Mouse (Mus musculus) kidney, adult 11 months (tissue): Measurements from ENCODE around the gene Syt1.
A peak's percentile ranks its signal among the peaks of the same experiment; 100 is the strongest.

Experiments
- DNase-seq: peaks from one replicate; pipeline ENCODE4 v3.0.0; 2022

The Syt1 gene

DNA sequence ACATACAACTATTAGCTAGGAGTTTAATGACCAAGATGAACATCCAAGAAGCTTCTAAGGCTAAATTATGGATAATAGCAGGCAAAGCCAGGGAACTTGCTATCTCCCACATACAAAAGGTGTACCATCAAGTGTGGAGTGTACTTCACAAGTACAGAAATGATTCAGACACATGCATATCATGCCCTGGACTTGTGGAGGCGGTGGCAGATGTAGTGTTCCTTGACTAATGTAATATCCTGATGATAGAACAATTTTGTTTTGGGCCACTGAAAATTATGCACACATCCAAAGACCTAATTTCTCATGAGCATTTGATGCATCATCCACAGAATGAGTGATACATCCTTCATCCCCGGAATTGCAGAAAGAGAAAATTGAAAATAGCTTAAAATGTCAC lies 267.0 kb downstream of the Syt1 start:
- DNase-seq = no peak

DNA sequence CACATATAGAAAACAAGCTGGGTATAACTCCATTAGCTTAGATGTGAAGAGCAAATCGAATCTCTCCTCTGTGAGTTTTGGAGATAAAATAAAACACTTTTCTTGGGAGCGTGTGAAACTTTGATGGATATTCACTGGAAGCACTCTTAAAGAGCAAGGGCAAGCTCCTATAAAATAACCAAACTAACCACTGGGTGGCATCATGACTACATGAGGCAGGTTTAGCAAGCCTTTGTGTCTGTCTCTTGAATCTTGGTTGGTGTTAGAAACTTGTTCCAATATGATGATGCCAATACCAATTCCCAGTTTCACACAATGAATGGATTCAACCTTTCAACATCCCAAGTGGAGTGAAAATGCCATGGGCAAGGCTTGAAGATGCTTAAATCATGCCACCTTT lies 276.8 kb downstream of the Syt1 start:
- DNase-seq = no peak

DNA sequence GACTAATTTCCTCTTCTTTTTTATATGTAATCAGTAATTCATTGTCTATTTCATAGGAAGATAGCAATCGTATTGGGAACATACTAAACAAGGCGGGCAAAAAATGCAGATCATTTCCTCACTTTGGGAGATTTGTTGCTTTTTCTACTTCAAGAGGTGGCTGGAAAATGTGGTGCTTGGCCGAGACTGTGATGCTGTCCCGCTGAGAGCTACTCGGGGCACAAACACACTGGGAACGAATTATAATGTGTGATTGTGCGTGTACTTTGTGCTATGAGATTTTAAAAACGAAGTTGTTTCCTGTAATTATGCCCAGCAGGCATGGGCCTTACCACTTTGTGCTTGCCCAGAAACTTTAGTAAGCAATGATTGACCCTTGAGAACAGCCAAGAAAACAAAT lies 281.8 kb downstream of the Syt1 start:
- DNase-seq = no peak

DNA sequence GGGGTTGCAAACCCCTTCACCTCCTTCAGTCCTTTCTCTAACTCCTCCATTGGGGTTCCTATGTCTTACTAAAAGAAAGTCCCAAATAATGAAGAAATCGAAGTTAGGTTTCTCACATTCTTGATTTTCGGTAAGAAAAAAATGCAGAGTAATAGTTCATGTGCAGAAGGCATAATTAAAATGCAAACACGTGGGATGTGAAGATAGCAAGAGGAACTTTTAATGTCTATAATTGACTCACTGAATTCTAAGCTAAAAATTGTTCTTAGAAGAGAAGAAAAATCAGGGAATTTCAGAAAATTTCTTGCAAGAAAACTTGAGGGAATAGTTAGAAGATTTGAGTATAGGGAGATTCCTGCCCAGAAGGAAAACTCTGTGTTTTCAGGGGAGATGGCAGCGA lies 284.4 kb downstream of the Syt1 start:
- DNase-seq = no peak

DNA sequence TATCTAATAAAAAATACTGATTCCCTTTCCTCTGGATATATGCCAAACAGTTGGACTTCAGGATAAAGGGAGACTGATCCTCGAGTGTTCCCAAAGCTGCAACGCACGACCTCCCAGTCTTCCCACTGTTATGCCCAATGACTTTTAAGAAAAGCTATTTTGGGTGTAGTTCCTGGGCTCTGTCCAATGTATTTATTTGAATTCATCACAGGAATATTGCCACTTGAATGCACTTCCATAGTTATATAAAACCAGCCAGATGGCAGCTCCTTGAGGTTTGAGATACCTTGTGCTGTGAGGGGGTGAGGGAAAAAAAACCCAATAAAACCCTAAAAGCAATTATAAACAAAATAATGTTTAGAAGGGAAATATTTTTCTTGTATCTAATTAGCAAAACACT lies 285.9 kb downstream of the Syt1 start:
- no peak for DNase-seq

DNA sequence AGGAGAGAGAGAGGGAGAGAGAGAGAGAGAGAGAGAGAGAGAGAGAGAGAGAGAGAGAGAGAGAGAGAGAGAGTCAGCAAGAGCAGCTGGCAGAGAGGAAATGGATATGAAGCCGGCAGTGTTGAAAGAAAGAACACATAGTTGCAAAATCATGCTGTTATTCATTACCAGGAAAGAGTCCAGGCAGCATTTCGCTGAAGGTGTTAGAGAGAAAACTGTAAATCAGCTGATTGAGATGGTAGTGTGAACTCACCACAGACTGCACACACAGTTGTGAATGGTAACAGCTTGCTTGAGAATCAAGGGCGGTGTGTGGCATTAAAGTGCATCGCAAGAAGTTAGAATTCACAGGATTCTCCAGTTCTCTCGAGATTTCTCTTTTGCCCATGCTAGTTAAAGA lies 300.3 kb downstream of the Syt1 start:
- DNase-seq = peak; percentile 4

DNA sequence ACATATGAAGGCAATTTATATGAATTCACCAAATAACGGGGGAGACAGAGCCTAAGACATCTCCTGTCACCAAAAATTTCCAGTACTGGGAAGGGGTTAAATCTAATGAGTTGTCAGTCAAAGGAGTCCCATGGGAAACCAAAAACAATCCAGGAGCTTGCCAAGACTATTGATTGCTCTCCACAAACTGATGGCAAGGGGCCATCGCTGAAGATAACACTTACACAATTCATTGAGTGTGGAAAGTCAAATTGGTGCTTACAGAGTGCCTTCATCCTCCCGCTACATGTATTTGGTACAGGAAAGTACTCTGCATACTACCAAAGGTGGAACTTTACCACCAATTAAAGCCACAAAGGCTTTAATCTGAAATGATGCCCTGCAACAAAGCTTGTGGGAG lies 305.1 kb downstream of the Syt1 start:
- DNase-seq = no peak

DNA sequence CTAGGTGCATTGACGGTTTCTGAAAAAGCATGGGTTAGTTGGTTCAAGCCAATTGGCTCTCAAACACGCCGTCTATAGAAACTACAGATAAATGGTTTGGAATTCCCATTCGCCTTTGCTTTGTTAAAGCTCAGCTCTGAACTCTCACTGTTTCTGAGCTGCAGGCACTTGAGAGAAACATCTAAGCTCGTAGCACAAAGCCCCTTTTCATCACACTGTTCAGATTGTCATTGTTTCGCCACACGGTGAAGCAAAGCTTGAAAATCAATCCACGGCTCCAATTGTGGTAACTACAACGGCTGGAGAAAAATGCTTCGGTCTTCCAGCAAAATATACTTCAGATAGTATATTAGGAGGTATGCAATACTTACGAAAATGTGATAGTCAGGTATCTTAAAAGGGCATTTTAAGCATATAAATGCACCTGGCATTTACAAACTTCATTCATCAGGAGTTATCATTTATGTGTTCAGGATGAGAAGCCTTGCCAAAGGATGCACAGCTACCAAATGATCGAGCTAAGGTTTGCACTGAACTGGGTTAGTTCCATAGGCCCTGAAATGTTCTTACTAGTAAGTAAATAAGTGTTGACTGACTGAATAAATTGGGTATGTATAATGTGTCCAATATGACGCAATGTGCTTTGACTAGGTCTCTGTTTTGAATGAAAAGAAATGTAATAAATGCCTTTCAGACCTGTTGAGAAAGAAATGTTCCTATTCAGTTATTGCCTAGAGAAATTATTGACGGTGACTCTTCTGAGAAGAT lies 309.2 kb downstream of the Syt1 start:
- DNase-seq = no peak

DNA sequence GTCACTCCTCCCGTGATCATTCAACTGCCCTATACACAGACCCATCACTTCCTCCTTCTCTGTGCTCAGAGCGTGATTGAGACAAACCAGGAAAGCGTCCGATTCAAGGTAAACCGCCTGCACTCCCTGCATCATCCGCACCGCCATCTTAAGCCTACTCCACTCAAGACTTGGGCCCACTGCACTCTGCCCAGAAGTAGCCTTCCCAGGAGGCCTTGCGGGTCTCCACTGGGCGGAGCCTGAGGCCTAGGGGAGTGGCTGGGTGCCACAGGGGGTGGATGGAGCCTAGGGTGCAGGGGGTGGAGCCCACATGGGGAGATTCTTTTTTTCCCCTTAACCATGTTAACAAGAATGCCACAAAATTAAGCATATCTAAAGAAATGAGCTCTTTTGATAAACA lies 310.8 kb downstream of the Syt1 start, which contains the start of gene Gm5136:
Gm5136 (minus strand) TSS at position 215 of the 400 bp plus-strand sequence.
- DNase-seq = no peak

DNA sequence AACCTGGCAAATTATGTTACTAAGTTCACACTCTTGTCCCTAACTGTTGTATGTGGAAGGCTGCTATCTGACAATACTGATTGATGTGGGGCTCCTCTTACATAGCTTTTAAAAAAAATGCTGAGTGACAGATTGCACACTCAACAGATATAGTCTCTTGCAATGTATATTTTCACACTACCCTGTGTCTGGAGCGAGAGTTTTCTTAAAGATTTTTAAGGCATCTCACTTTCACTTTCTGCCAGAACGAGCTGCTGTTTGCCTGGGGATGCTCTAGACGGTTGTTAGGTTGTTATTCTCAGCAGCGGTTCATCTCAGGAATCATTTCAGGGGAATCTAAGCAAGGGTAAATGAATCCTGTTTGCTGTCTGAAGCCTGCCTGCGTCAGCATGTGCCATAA lies 313.7 kb downstream of the Syt1 start:
- no peak for DNase-seq

DNA sequence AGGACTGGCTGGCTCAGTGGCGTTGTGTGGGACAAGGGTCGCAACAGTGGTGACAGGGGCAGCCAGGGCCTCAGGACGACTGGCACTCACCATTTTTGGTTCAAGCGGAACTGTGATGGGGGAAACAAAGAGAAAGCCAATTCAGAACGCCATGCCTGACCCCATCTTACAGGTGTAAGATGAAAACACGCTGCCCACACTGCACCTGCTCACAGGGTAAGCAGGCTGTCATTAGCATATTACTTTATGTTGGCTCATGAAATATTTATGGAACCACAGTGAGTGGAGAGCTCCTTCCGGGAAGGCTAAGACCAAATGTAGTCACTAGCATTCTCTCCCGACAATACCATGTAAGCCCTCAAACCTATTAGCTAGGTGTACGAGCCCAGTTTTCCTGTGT lies 319.8 kb downstream of the Syt1 start:
- DNase-seq = no peak

DNA sequence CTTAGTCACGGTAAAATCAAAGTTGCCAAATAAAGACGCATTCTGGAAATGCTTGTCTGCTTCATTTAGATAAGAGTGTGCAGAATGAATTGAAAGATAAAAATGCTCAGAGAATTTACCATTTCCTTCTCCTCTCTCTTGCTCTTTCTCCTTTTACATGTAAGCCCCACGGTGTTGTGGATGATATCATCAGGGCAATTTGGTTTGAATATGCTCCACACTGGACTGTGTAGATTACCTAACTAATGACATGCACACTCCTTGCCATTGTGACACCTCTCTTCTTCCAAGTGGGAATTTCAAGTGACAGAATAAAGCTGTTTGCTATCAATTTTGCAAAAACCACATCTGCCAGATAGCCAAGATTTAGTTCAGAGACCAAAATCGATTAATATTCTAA lies 324.1 kb downstream of the Syt1 start:
- no peak for DNase-seq

DNA sequence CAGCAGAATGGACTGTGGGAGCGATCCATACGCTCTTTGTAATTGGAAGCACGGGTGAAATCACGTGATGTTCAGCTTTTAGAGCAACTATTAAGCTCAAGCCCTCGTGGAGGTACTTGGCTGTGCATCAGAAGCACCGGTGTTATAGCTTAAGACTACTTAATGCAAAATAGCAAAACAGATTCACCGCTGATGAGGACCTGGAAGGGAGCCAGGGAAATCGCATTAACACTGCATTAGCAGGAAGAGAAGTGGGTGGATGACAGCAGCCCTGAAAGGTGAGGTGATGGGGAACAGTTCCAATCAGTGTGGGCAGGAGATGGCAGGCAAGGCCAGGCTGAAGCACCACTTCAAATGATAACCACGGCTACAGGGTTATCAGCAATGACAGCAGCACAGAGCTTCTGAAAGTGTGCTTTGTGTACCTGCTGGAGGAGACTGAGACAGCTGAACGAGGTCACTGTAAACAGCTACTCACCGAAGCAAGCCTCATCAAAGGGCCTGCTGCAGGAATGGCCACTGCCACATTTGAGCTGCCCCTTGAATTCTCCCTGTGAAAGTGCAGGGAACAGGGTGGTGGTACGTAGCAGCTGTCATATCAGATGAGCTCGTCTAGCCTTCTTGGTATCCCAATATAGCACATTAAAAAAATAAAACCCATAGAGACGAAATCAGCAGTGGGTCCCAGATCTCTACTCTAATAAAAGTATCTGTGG lies 330.9 kb downstream of the Syt1 start:
- no peak for DNase-seq

DNA sequence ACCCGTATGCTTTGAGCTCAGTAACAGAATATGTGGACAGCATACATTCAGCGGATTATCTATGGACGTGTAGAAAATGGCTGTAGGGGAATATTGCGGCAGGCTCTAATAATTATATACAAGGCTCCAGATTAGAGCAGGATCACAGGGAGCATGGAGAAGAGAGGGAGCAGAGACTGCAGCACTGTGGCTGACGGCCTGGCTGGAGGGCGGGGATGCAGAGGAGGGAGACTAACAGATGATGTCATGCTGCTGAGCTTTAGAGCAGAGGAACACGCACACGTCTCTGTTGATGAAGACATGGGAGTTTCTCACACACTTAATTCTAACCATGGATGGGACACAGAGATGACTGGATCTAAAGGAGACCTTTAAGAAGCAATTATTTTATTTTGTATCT lies 333.7 kb downstream of the Syt1 start:
- no peak for DNase-seq

DNA sequence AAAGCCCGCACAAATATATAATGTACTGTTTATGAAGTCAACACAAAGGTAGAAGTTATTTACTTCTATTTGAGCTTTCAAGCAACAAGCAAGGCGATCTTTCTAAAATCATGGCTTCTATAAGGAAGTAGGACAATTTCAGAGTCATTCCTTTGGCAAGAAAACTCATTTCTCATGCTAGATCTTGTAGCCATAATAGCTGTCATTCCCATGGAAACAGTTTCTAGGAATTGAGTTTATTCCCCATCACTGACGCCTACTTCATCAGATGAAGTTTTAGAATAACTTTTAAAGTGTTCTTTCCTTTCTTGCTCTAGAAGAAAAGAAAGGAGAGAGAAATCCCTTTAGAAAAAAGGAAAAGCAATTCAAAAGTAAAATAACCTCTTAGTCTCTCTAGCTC lies 341.8 kb downstream of the Syt1 start:
- no peak for DNase-seq

DNA sequence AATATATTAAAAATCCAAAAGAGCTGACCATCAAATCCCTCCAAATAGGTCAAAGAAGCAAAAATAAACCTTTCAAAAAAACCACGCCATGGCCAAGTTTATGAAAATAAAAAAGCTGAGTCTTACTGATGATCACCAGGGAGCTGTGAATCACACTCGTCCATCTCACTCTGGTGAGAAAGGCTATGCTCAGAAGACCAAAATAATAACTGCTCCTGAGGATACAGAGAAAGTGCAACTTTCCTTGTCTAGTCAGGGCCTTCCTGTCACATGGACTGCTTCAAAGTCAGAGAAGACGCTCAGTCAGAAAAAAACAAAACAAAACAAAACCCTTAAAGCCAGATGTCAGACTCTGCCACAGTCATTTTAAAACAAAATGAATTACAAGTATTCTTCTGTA lies 350.5 kb downstream of the Syt1 start:
- no peak for DNase-seq

DNA sequence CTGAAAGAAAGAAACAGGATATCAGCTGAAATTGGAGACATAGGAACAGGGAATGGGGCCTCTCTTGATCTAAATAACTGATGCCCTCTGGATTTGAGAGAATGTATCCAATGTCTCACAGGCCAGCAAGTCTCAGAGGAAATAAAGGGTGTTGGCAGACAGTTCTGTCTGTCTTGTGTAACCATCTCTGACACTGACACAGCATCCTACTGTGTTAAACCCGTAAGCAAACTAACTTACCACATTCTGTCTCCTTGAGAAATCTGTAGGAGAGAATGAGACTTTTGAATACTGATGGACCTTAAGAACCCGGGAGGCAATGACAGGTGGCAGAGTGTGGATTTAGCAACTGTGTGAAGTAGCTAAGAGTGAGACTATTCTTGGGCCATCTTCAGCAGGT lies 352.5 kb downstream of the Syt1 start:
- DNase-seq = no peak

DNA sequence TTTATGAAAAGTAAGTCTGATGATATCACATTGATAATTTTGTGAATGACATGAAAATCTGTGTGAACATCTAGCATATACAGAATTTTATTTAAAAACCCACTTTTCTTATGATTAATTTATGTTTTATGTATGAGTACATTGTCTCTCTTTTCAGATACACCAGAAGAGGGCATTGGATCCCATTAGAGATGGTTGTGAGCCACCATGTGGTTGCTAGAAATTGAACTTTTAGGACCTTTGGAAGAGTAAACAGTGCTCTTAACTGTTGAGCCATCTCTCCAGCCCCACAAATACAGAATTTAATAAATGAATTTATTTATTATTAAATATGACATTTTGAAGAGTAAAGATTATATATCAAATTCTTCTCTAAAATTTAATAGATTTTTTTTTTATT lies 353.1 kb downstream of the Syt1 start:
- DNase-seq = no peak

DNA sequence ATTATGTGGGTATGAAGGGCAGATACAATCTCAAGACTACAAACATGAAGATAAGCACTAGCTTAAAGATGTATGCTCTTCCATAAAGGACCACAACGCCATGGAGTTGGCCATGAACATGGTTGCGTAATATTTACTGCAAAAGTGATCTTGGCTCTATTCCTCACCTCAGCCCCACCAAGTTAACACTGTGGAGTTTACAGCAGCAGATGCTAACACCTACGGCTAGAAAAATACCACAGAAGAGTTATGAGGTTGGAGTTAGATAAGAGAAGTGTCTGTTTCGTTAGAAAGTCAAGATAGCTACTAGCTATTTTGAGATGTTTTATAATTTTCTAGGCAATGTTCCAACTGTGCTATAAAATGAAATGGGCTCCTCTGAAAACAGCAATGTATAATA lies 353.9 kb downstream of the Syt1 start:
- no peak for DNase-seq

DNA sequence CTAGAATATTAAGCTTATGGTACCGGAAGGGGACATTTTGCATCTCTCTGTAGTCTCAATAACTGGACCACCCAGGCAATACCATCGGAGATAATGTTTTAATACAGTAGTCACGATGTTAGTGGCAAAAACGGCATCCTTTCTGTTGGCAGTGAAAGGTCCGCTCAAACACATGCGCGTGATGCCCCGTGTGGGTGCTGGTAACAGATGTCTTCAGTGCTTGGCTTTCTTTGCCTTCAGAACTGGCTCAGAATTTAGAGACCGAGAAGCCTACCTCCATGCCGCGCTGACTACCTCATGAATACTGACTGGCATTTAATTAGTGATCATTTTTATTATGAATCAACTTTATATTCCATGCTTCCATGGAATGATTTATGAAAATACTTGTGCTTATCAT lies 355.7 kb downstream of the Syt1 start:
- DNase-seq = no peak

DNA sequence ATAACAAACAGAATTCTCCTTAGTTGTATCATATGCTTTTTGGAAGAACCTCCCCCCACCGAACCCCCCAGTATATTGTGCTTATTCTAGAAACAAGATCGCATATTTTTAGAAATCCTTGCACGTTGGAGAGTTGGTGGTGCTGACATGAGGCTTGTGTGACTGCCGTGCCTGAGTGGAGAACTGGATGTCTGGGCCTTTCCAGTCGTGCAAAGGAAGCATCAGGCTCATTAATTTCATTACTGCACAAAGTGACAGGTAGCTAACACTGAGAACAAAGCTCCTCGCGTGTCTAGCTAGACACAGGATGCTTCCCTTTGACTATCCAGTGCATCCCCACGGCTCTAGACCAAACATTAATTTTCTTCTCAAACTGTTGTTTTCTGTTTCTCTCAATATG lies 358.0 kb downstream of the Syt1 start:
- no peak for DNase-seq

DNA sequence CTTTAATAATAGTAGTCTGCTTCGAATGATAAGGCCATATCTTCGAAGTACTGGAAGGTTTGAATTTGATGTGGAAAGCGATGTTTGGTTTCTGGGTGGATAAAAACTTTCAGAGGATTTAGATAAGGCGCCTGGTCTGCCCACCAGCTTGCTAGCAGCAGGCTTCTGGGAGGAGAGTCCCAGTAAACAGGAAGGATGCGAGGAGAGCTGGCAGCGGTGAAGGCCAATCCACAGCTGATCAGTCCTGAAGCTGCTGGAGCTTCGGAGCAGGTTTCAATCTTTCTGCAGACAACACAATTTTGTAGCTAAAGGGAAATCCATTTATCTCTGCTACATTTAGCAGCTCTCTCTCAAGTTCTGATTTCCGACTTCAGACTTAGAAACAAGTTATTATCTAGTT lies 358.7 kb downstream of the Syt1 start:
- DNase-seq = no peak

DNA sequence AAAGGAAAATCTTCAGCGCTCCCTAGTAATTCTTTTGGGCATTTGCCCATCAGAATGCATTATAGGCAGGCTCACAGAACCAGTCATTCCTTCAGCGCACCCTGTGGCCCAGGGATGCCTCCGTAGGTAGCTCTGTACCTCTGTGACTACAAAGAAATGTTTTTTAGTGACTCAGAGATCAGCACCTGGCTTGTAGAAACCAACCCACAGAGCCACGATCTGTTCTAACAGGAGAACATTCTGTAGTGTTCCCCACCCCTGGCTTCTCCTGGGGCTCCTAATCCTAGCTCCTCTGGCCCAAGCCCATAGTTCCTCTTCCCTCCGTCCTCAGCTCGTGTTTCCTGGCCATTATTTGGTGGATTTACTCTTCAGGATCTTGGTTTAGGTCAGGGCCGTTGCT lies 361.6 kb downstream of the Syt1 start:
- no peak for DNase-seq

DNA sequence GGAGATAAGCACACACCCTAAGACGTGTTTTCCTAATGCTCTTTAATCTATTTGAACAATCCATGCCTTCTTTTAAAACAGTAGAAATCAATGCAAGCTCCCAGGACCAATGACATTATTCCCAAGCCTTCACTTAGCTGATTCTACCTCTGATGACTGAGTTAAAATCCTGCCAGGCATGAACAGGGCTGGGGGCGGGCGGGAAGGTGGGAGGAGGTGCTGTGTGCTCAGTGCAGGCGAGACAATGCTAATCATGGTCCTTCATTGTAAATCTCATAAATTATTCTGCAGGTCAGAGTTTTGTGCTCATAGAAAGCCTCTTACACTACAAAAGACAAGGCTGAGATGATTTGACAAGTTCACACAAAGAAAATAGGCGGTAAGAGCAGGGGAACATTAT lies 366.9 kb downstream of the Syt1 start:
- DNase-seq = no peak

DNA sequence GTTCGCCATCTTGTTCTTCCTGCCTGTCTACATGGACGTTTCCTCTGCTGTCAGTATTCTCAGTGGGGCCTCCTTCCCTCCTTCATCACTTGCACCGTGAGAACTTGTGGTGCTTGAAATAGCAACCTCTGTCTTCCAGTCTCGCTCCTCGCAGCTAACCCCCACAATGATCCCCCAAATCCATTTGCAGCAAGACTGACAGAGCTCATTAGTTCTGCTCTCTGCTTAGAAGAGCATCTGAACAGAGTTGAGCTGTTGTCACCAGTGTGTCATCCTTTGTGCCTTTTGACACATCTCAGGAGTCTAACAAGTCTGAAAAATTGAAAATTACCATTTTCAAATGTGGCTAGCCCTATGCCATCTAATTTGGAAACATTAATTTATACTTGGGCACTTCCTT lies 372.7 kb downstream of the Syt1 start:
- no peak for DNase-seq
